Mouse (Mus musculus) midbrain, embryonic 12.5 days (tissue): Measurements from ENCODE around the gene Gm20388. TPM values are rescaled to one million over a fixed set of nuclear protein-coding genes. Genes with fewer than 3 reads are reported as not detected.
"Not testable (repeated sequence)": the region's sequence is repeated elsewhere in the genome, so short reads cannot be mapped to it uniquely, and the experiment has no call there.

Experiments used
- ATAC-seq: fragments of 200-750 bp; cut with Nextera tagmentation; 2 replicates; pipeline ENCODE4 v1.8.0; 2017; ENCODE audit warnings: low read depth, moderate TSS enrichment, moderate library complexity; ENCODE audit not compliant: low FRiP score
- H3K27ac ChIP-seq: fragments of 300-500 bp; sonication (generic); replicated peaks from 2 replicates; pipeline ENCODE4 v1.5.1; 2016; ENCODE audit warnings: mild to moderate bottlenecking
- H3K27me3 ChIP-seq: fragments of 300-500 bp; sonication (generic); 2 replicates; pipeline ENCODE4 v1.6.1; 2016; ENCODE audit warnings: mild to moderate bottlenecking
- H3K36me3 ChIP-seq: fragments of 300-500 bp; sonication (generic); 2 replicates; pipeline ENCODE4 v1.6.1; 2016
- H3K4me1 ChIP-seq: fragments of 300-500 bp; sonication (generic); 2 replicates; pipeline ENCODE4 v1.6.1; 2016
- H3K4me2 ChIP-seq: fragments of 300-500 bp; sonication (generic); replicated peaks from 2 replicates; pipeline ENCODE4 v1.6.1; 2016; ENCODE audit warnings: mild to moderate bottlenecking, moderate library complexity
- H3K4me3 ChIP-seq: fragments of 300-500 bp; sonication (generic); 2 replicates; pipeline ENCODE4 v1.5.1; 2016; ENCODE audit warnings: mild to moderate bottlenecking
- H3K9ac ChIP-seq: fragments of 300-500 bp; sonication (generic); replicated peaks from 2 replicates; pipeline ENCODE4 v1.6.1; 2016; ENCODE audit warnings: mild to moderate bottlenecking, moderate library complexity
- H3K9me3 ChIP-seq: fragments of 300-500 bp; sonication (generic); 2 replicates; pipeline ENCODE4 v1.6.1; 2016; ENCODE audit warnings: mild to moderate bottlenecking
- WGBS: fragments of 180-500 bp; shearing (Covaris S2); methylation state at CpG from one replicate; pipeline ENCODE4 v1.1.7; 2016; 5-methylcytosine and 5-hydroxymethylcytosine counted together
- polyA plus RNA-seq: library from polyadenylated mRNA; unstranded; fragments of >200 nt; fragmentation: Nextera tagmentation; extraction: Ambion mirVana; gene quantifications from 2 replicates; pipeline ENCODE4 v1.2.1, GENCODE M21; 2016

Gm20388 gene
- polyA plus RNA-seq, 1 experiment from 2014 or later: not detected

- Histone ChIP-seq H3K4me3 (no peak overlapping the region), H3K27ac (no peak overlapping the region), H3K9ac (no peak overlapping the region), H3K9me3 (no peaks in the 10 kb centered on the region), H3K4me2 (no peak overlapping the region), H3K36me3 (no peaks in the 10 kb centered on the region), H3K4me1 (peaks cover 44% of the 10 kb centered on the region), H3K27me3 (no peaks in the 10 kb centered on the region)
- ATAC-seq: no peak
- 70% methylated on average over 2 of the region's 2 CpGs for WGBS
Measured at GRCm38 (mm10) chr8:123038351-123038750, 3127.7 kb downstream of the Gm20388 start.

- Histone ChIP-seq H3K9me3 (no peaks in the 10 kb centered on the region), H3K27me3 (no peaks in the 10 kb centered on the region), H3K27ac (peak overlapping the region; percentile 92), H3K9ac (peak overlapping the region; percentile 16; the same call in 1 of the 2 replicates), H3K4me1 (peaks cover 50% of the 10 kb centered on the region), H3K4me3 (peak overlapping the region; percentile 69), H3K4me2 (peak overlapping the region; percentile 80), H3K36me3 (no peaks in the 10 kb centered on the region)
- no peak for ATAC-seq
- 47% methylated on average over 11 of the region's 11 CpGs for WGBS
Measured at GRCm38 (mm10) chr8:123039376-123040109, 3128.9 kb downstream of the Gm20388 start.

GRCm38 (mm10) chr8:123040110-123040650 is 3129.5 kb downstream of the Gm20388 start:
- Histone ChIP-seq H3K27me3 (no peaks in the 10 kb centered on the region), H3K36me3 (0 out of 2 replicates have a peak, but pooled peaks cover 2% of the 10 kb centered on the region), H3K9ac (peak overlapping the region; percentile 97), H3K4me1 (peaks cover 50% of the 10 kb centered on the region), H3K4me3 (peak overlapping the region; percentile 69), H3K27ac (peak overlapping the region; percentile 92), H3K9me3 (no peaks in the 10 kb centered on the region), H3K4me2 (peak overlapping the region; percentile 80)
- ATAC-seq: no peak
- 3% methylated on average over 4 of the region's 4 CpGs for WGBS

DNA sequence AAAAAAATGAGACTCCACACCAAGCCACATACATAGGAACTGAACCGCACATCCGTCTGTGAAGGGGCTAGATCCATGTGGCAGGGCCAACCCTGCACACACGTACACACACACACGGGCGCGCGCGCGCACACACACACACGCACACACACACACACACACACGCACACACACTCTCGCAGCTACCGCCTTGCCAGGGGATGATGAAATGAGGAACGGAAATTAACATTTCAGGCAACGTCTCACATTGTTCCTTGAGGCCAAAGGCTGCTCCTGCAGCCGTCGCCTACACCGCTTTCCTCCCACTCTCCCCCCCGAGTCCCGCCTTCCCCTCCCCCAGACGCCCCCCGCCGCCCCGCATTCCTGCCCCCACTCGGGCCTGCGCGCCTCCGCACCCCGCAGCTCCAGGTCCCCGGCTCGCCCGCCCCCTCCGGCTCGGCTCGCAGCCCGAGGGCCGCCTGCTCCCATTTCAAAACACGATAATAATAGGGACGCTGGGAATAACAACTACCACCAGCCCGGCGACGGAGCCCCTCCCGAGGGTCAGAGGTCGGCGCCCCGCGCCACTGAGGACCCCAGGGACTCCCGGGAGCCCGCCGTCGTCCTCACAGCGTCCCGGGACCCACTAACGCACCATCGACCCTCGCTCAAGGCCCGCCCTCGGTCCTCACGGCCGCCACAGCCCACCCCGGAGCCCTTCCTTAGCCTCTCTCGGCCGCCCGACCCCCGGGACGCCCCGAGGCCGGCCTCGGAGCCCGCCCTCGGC is 3130.6 kb downstream of the Gm20388 start:
- H3K4me3 ChIP-seq: peak overlapping the region; percentile 69
- H3K27me3 ChIP-seq: no peaks in the 10 kb centered on the region
- peak overlapping the region; percentile 80 for H3K4me2 ChIP-seq
- under 1% methylated on average over 58 of the region's 71 CpGs for WGBS
- peak overlapping the region; percentile 97 for H3K9ac ChIP-seq
- no peaks in the 10 kb centered on the region for H3K9me3 ChIP-seq
- peak overlapping the region; percentile 92 for H3K27ac ChIP-seq
- peaks cover 47% of the 10 kb centered on the region for H3K4me1 ChIP-seq
- ATAC-seq: peak; percentile 4; the same call in 1 of the 2 replicates
- H3K36me3 ChIP-seq: 0 out of 2 replicates have a peak, but pooled peaks cover 3% of the 10 kb centered on the region

GRCm38 (mm10) chr8:123041774-123042105 is 3131.1 kb downstream of the Gm20388 start:
- no peak for ATAC-seq
- Histone ChIP-seq H3K4me2 (peak overlapping the region; percentile 80), H3K4me1 (peaks cover 46% of the 10 kb centered on the region), H3K27ac (peak overlapping the region; percentile 92), H3K9ac (peak overlapping the region; percentile 97), H3K27me3 (no peaks in the 10 kb centered on the region), H3K36me3 (0 out of 2 replicates have a peak, but pooled peaks cover 3% of the 10 kb centered on the region), H3K4me3 (peak overlapping the region; percentile 69), H3K9me3 (no peaks in the 10 kb centered on the region)
- under 1% methylated on average over 54 of the region's 60 CpGs for WGBS

- H3K4me2 ChIP-seq: peak within 1 kb of the TSS; percentile 80
- peak within 1 kb of the TSS; percentile 69 for H3K4me3 ChIP-seq
- H3K36me3 ChIP-seq: 0 out of 2 replicates have a peak, but pooled peaks cover 3% of the 10 kb centered on the region
- peak; percentile 97 for ATAC-seq
- under 1% methylated on average over 86 of the region's 91 CpGs for WGBS
- H3K9ac ChIP-seq: peak within 1 kb of the TSS; percentile 97
- peak within 1 kb of the TSS; percentile 96 for H3K27ac ChIP-seq
- peaks cover 42% of the 10 kb centered on the region for H3K4me1 ChIP-seq
- H3K9me3 ChIP-seq: no peaks in the 10 kb centered on the region
- H3K27me3 ChIP-seq: no peaks in the 10 kb centered on the region
Measured at GRCm38 (mm10) chr8:123042158-123042973, 3131.7 kb downstream of the Gm20388 start, which contains the start of gene Ankrd11. Gene Ankrd11, minus strand, starts transcription at chr8:123042277.

DNA sequence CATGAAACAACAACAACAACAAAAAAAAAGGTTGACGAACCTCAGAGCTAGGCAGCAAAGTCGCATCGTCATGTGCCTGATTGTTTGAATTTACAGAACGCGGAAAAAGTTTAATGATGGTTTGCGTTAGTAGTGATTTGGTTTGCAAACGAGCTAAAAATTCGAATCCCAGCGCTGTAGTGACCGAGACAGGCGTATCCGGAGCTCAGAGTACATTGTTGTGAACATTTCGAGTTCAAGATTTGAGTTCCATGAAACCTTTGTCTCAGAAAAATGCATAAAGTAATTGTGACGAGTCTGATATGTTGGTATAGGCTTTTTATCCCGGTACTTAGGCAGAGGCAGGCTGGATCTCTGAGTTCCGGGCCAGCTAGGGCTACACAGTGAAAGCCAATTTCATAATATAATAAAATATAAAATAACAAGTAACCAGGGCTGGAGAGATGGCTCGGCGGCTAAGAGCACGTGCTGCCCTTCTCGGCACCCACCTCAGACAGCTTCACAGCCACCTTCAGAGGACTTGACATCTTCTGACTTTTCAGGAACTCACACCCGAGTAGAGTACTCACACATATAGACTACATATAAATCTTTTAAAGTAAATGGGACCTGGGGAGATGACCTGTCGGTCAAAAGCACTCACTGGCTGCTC is 3132.5 kb downstream of the Gm20388 start:
- no peaks in the 10 kb centered on the region for H3K27me3 ChIP-seq
- peak overlapping the region; percentile 78 for H3K4me2 ChIP-seq
- peaks cover 40% of the 10 kb centered on the region for H3K4me1 ChIP-seq
- H3K9me3 ChIP-seq: no peaks in the 10 kb centered on the region
- peak overlapping the region; percentile 96 for H3K27ac ChIP-seq
- H3K4me3 ChIP-seq: peak overlapping the region; percentile 69
- H3K36me3 ChIP-seq: 0 out of 2 replicates have a peak, but pooled peaks cover 3% of the 10 kb centered on the region
- 26% methylated on average over 22 of the region's 22 CpGs for WGBS
- ATAC-seq: no peak
- H3K9ac ChIP-seq: peak overlapping the region; percentile 92

- Histone ChIP-seq H3K27me3 (no peaks in the 10 kb centered on the region), H3K4me1 (peaks cover 33% of the 10 kb centered on the region), H3K4me2 (no peak overlapping the region; the same call in 1 of the 2 replicates), H3K9ac (no peak overlapping the region), H3K4me3 (no peak overlapping the region), H3K9me3 (no peaks in the 10 kb centered on the region), H3K36me3 (0 out of 2 replicates have a peak, but pooled peaks cover 3% of the 10 kb centered on the region), H3K27ac (no peak overlapping the region)
- no peak for ATAC-seq
- 94% methylated on average over 3 of the region's 3 CpGs for WGBS
Measured at GRCm38 (mm10) chr8:123043941-123044340, 3133.3 kb downstream of the Gm20388 start.

- not testable (repeated sequence) for H3K27ac ChIP-seq, H3K27me3 ChIP-seq, H3K4me2 ChIP-seq, H3K4me3 ChIP-seq, H3K9me3 ChIP-seq, H3K9ac ChIP-seq, H3K36me3 ChIP-seq, ATAC-seq
- WGBS: 95% methylated on average over 23 of the region's 23 CpGs
- peaks cover 24% of the 10 kb centered on the region for H3K4me1 ChIP-seq
Measured at GRCm38 (mm10) chr8:123044743-123045425, 3134.2 kb downstream of the Gm20388 start.

DNA sequence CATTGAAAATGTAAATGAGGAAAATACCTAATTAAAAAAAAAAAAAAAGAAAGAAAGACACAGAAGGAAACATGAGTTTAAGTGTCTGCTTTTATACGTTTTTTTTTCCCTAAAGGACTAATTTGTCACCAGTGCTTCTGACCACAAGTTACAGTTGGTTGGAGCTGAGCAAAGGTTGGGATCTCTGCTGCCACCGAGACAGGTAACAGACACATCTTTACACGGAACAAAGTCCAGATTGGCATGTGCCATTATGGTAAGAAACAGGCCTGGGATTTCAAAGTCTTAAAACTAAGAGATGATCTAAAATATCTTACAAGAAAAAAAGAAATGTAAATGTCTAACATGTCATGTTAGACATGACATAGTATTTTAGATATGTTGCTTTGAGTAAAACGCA is 3136.1 kb downstream of the Gm20388 start:
- no peaks in the 10 kb centered on the region for H3K27me3 ChIP-seq
- H3K36me3 ChIP-seq: 0 out of 2 replicates have a peak, but pooled peaks cover 3% of the 10 kb centered on the region
- H3K4me3 ChIP-seq: no peak overlapping the region
- no peak for ATAC-seq
- H3K4me2 ChIP-seq: no peak overlapping the region
- peaks cover 12% of the 10 kb centered on the region for H3K4me1 ChIP-seq
- no peaks in the 10 kb centered on the region for H3K9me3 ChIP-seq
- 84% methylated on average over 4 of the region's 4 CpGs for WGBS
- no peak overlapping the region for H3K27ac ChIP-seq
- H3K9ac ChIP-seq: no peak overlapping the region
